Mouse (Mus musculus) A20 (cell line): ENCODE results near the gene Mrps2.
"Not testable (repeated sequence)": the region's sequence is repeated elsewhere in the genome, so short reads cannot be mapped to it uniquely, and the experiment has no call there.

Experiments used
- DNase-seq: peaks from one replicate; pipeline ENCODE4 v3.0.0-alpha.2; 2011; ENCODE audit warnings: low read depth, low spot score

Gene Mrps2

GRCm38 (mm10) chr2:28472011-28472410 lies 4.1 kb downstream of the Mrps2 start:
- not testable (repeated sequence) for DNase-seq

- not testable (repeated sequence) for DNase-seq
These were observed 10.1 kb downstream of the Mrps2 start for GRCm38 (mm10) chr2:28477993-28478392.

- DNase-seq, result no peak
These were observed 11.6 kb downstream of the Mrps2 start for GRCm38 (mm10) chr2:28479208-28480204.

- DNase-seq, result no peak
These were observed 16.0 kb downstream of the Mrps2 start for GRCm38 (mm10) chr2:28483861-28484260.

- no peak for DNase-seq
These were observed 26.7 kb downstream of the Mrps2 start for GRCm38 (mm10) chr2:28494521-28494920.

GRCm38 (mm10) chr2:28495207-28495756 lies 27.4 kb downstream of the Mrps2 start:
- peak; percentile 87 for DNase-seq

- no peak for DNase-seq
These were observed 28.1 kb downstream of the Mrps2 start for GRCm38 (mm10) chr2:28495801-28496595.

- DNase-seq, result no peak
These were observed 28.8 kb downstream of the Mrps2 start, which contains the start of gene Gbgt1 for GRCm38 (mm10) chr2:28496671-28497070. Gbgt1 (plus strand) TSS chr2:28496891.

- no peak for DNase-seq
These were observed 29.7 kb downstream of the Mrps2 start for GRCm38 (mm10) chr2:28497561-28497960.

- no peak for DNase-seq
These were observed 30.6 kb downstream of the Mrps2 start for GRCm38 (mm10) chr2:28498431-28498830.

- DNase-seq, result no peak
These were observed 35.1 kb downstream of the Mrps2 start for GRCm38 (mm10) chr2:28502987-28503386.

GRCm38 (mm10) chr2:28504676-28505075 lies 36.8 kb downstream of the Mrps2 start:
- no peak for DNase-seq

- DNase-seq, result no peak
These were observed 37.9 kb downstream of the Mrps2 start, which contains the start of gene Gm10134 for GRCm38 (mm10) chr2:28505795-28506194. Gm10134 (plus strand) TSS chr2:28506095.

- DNase-seq, result no peak
These were observed 38.4 kb downstream of the Mrps2 start for GRCm38 (mm10) chr2:28506291-28506690.

- peak; percentile 42 for DNase-seq
These were observed 43.7 kb downstream of the Mrps2 start for GRCm38 (mm10) chr2:28511600-28511999.

- peak; percentile 86 for DNase-seq
These were observed 45.0 kb downstream of the Mrps2 start, which contains the start of gene Ralgds for GRCm38 (mm10) chr2:28512798-28513401. Ralgds (plus strand) TSS chr2:28513125.

- no peak for DNase-seq
These were observed 45.8 kb downstream of the Mrps2 start for GRCm38 (mm10) chr2:28513431-28514370.

GRCm38 (mm10) chr2:28514489-28514888 lies 46.6 kb downstream of the Mrps2 start:
- peak; percentile 87 for DNase-seq

- DNase-seq, result peak; percentile 81
These were observed 49.5 kb downstream of the Mrps2 start for GRCm38 (mm10) chr2:28517206-28517909.
